Mouse (Mus musculus): ENCODE results near the gene Nfyc. TPM values are rescaled to one million over a fixed set of nuclear protein-coding genes. Genes with fewer than 3 reads are reported as not detected.

Gene Nfyc
- polyA plus RNA-seq, 1 experiment = 247 TPM

GRCm38 (mm10) chr4:120849451-120849850 lies 18.1 kb upstream of the Nfyc start:
- H3K27me3 ChIP-seq (ENCODE audit: control insufficient read depth, insufficient read depth, low read length) = 0 out of 2 replicates have a peak, but pooled peaks cover 3% of the 10 kb centered on the region
- no peaks in the 10 kb centered on the region for H3K4me1 ChIP-seq (ENCODE audit: control insufficient read depth, insufficient read depth, insufficient read length, low read length)
- H3K4me3 ChIP-seq (ENCODE audit: low read depth, low read length) = no peak overlapping the region
- no peak for TF ChIP-seq POLR2A (IDR thresholded peaks at IDR 0.05; ENCODE audit: low read depth, low read length)
- TF ChIP-seq CTCF (IDR thresholded peaks at IDR 0.05; ENCODE audit: extremely low read depth, insufficient read length, insufficient replicate concordance, low read depth, low read length) = no peak
- H3K36me3 ChIP-seq (ENCODE audit: control insufficient read depth, insufficient read depth, low read length) = no peaks in the 10 kb centered on the region
- no peak overlapping the region for H3K27ac ChIP-seq (ENCODE audit: insufficient read depth, low read depth, low read length)
- WGBS = 63% methylated on average over 11 of the region's 11 CpGs

GRCm38 (mm10) chr4:120848909-120849308 lies 17.5 kb upstream of the Nfyc start:
- H3K36me3 ChIP-seq (ENCODE audit: control insufficient read depth, insufficient read depth, low read length) = no peaks in the 10 kb centered on the region
- TF ChIP-seq POLR2A (IDR thresholded peaks at IDR 0.05; ENCODE audit: low read depth, low read length) (no peak), CTCF (IDR thresholded peaks at IDR 0.05; ENCODE audit: extremely low read depth, insufficient read length, insufficient replicate concordance, low read depth, low read length) (no peak)
- H3K4me3 ChIP-seq (ENCODE audit: low read depth, low read length) = no peak overlapping the region
- H3K27ac ChIP-seq (ENCODE audit: insufficient read depth, low read depth, low read length) = no peak overlapping the region
- WGBS = 72% methylated on average over 6 of the region's 6 CpGs
- H3K4me1 ChIP-seq (ENCODE audit: control insufficient read depth, insufficient read depth, insufficient read length, low read length) = no peaks in the 10 kb centered on the region
- no peaks in the 10 kb centered on the region for H3K27me3 ChIP-seq (ENCODE audit: control insufficient read depth, insufficient read depth, low read length)

- 54% methylated on average over 4 of the region's 4 CpGs for WGBS
- Histone ChIP-seq H3K36me3 (ENCODE audit: control insufficient read depth, insufficient read depth, low read length) (no peaks in the 10 kb centered on the region), H3K4me3 (ENCODE audit: low read depth, low read length) (no peak overlapping the region), H3K27ac (ENCODE audit: insufficient read depth, low read depth, low read length) (no peak overlapping the region), H3K27me3 (ENCODE audit: control insufficient read depth, insufficient read depth, low read length) (no peaks in the 10 kb centered on the region), H3K4me1 (ENCODE audit: control insufficient read depth, insufficient read depth, insufficient read length, low read length) (no peaks in the 10 kb centered on the region)
- TF ChIP-seq POLR2A (IDR thresholded peaks at IDR 0.05; ENCODE audit: low read depth, low read length) = no peak
- TF ChIP-seq CTCF (IDR thresholded peaks at IDR 0.05; ENCODE audit: extremely low read depth, insufficient read length, insufficient replicate concordance, low read depth, low read length) = no peak
Measured at GRCm38 (mm10) chr4:120845098-120845497, 13.7 kb upstream of the Nfyc start.

- Histone ChIP-seq H3K4me3 (ENCODE audit: low read depth, low read length) (no peak overlapping the region), H3K27ac (ENCODE audit: insufficient read depth, low read depth, low read length) (no peak overlapping the region), H3K36me3 (ENCODE audit: control insufficient read depth, insufficient read depth, low read length) (no peaks in the 10 kb centered on the region), H3K4me1 (ENCODE audit: control insufficient read depth, insufficient read depth, insufficient read length, low read length) (no peaks in the 10 kb centered on the region), H3K27me3 (ENCODE audit: control insufficient read depth, insufficient read depth, low read length) (no peaks in the 10 kb centered on the region)
- WGBS = 32% methylated on average over 7 of the region's 7 CpGs
- TF ChIP-seq CTCF (IDR thresholded peaks at IDR 0.05; ENCODE audit: extremely low read depth, insufficient read length, insufficient replicate concordance, low read depth, low read length) = no peak
- TF ChIP-seq POLR2A (IDR thresholded peaks at IDR 0.05; ENCODE audit: low read depth, low read length) = no peak
Measured at GRCm38 (mm10) chr4:120844423-120845082, 13.2 kb upstream of the Nfyc start.

- TF ChIP-seq CTCF (IDR thresholded peaks at IDR 0.05; ENCODE audit: extremely low read depth, insufficient read length, insufficient replicate concordance, low read depth, low read length) = no peak
- TF ChIP-seq POLR2A (IDR thresholded peaks at IDR 0.05; ENCODE audit: low read depth, low read length) = no peak
- 83% methylated on average over 3 of the region's 3 CpGs for WGBS
Measured at GRCm38 (mm10) chr4:120841342-120841741, 10.0 kb upstream of the Nfyc start.

GRCm38 (mm10) chr4:120830767-120831166 lies 605 bp downstream of the Nfyc start:
- no peaks in the 10 kb centered on the region for H3K36me3 ChIP-seq (ENCODE audit: control insufficient read depth, insufficient read depth, low read length)
- no peaks in the 10 kb centered on the region for H3K4me1 ChIP-seq (ENCODE audit: control insufficient read depth, insufficient read depth, insufficient read length, low read length)
- 71% methylated on average over 5 of the region's 5 CpGs for whole genome bisulfite sequencing
- H3K27me3 ChIP-seq (ENCODE audit: control insufficient read depth, insufficient read depth, low read length) = no peaks in the 10 kb centered on the region
- no peak for TF ChIP-seq CTCF (IDR thresholded peaks at IDR 0.05; ENCODE audit: extremely low read depth, insufficient read length, insufficient replicate concordance, low read depth, low read length)
- no peak for TF ChIP-seq POLR2A (IDR thresholded peaks at IDR 0.05; ENCODE audit: low read depth, low read length)
- no peak overlapping the region for H3K4me3 ChIP-seq (ENCODE audit: low read depth, low read length)
- H3K27ac ChIP-seq (ENCODE audit: insufficient read depth, low read depth, low read length) = no peak overlapping the region

More at GRCm38 (mm10) chr4:120841342-120841741, 10.0 kb upstream of the Nfyc start:
- no peak overlapping the region for H3K4me3 ChIP-seq (ENCODE audit: low read depth, low read length)
- no peak overlapping the region for H3K27ac ChIP-seq (ENCODE audit: insufficient read depth, low read depth, low read length)
- H3K36me3 ChIP-seq (ENCODE audit: control insufficient read depth, insufficient read depth, low read length) = no peaks in the 10 kb centered on the region
- no peaks in the 10 kb centered on the region for H3K4me1 ChIP-seq (ENCODE audit: control insufficient read depth, insufficient read depth, insufficient read length, low read length)
- no peaks in the 10 kb centered on the region for H3K27me3 ChIP-seq (ENCODE audit: control insufficient read depth, insufficient read depth, low read length)

- H3K4me1 ChIP-seq (ENCODE audit: control insufficient read depth, insufficient read depth, insufficient read length, low read length) = peaks cover 5% of the 10 kb centered on the region; the same call in 1 of the 2 replicates
- H3K27me3 ChIP-seq (ENCODE audit: control insufficient read depth, insufficient read depth, low read length) = no peaks in the 10 kb centered on the region
- WGBS = 94% methylated on average over 6 of the region's 6 CpGs
- no peaks in the 10 kb centered on the region for H3K36me3 ChIP-seq (ENCODE audit: control insufficient read depth, insufficient read depth, low read length)
- H3K4me3 ChIP-seq (ENCODE audit: low read depth, low read length) = no peak overlapping the region
- H3K27ac ChIP-seq (ENCODE audit: insufficient read depth, low read depth, low read length) = no peak overlapping the region
- TF ChIP-seq POLR2A (IDR thresholded peaks at IDR 0.05; ENCODE audit: low read depth, low read length) (no peak), CTCF (IDR thresholded peaks at IDR 0.05; ENCODE audit: extremely low read depth, insufficient read length, insufficient replicate concordance, low read depth, low read length) (no peak)
Measured at GRCm38 (mm10) chr4:120826418-120826817, 5.0 kb downstream of the Nfyc start.
